ENCODE assay signal across 8 mouse cellular contexts in genomic region chr12:54202765-54203655, GRCm38 (mm10). TPM values are rescaled to one million over a fixed set of nuclear protein-coding genes. Genes with fewer than 3 reads are reported as not detected.
DNase-seq lines count a peak whose midpoint lies in the region; ATAC-seq and TF ChIP-seq lines count a peak whose summit lies in the region.

No protein-coding gene starts in this region.

- ATAC-seq in forebrain, embryonic 13.5 days: peak; percentile 62
- ATAC-seq in inflammation-experienced regulatory T-cells, adult 6 months: peak; percentile 25
- peak; percentile 47; the same call in 1 of the 2 replicates for ATAC-seq in liver, embryonic 14.5 days (ENCODE audit: insufficient read depth)
- ATAC-seq in neural tube, embryonic 11.5 days (ENCODE audit: insufficient read depth, low FRiP score, low TSS enrichment): peak; percentile 63

- H3K9ac ChIP-seq in forebrain, embryonic 13.5 days: peak overlapping the region; percentile 76
- H3K9ac ChIP-seq in liver, embryonic 14.5 days (replicated peaks): no peak overlapping the region
- peak overlapping the region; percentile 60 for H3K9ac ChIP-seq in neural tube, embryonic 11.5 days (ENCODE audit: low read length)

- H3K36me3 ChIP-seq in forebrain, embryonic 13.5 days (ENCODE audit: poor library complexity, severe bottlenecking): no peaks in the 10 kb centered on the region
- no peaks in the 10 kb centered on the region for H3K36me3 ChIP-seq in liver, embryonic 14.5 days (replicated peaks; ENCODE audit: control insufficient read depth, insufficient read depth, low read depth)
- H3K36me3 ChIP-seq in neural tube, embryonic 11.5 days (ENCODE audit: control insufficient read depth, insufficient read depth, low read length): no peaks in the 10 kb centered on the region

- H3K4me1 ChIP-seq in forebrain, embryonic 13.5 days: peaks cover 43% of the 10 kb centered on the region
- H3K4me1 ChIP-seq in liver, embryonic 14.5 days (replicated peaks; ENCODE audit: control insufficient read depth in 2 of 2, insufficient read depth in 2 of 2, low read length in 1 of 2): no peaks in the 10 kb centered on the region; a peak in 1 of 4 replicates
- H3K4me1 ChIP-seq in neural tube, embryonic 11.5 days (ENCODE audit: control insufficient read depth, insufficient read depth, low read length): peaks cover 8% of the 10 kb centered on the region; the same call in 1 of the 2 replicates

- DNase-seq in left cerebral cortex, postnatal 25 days (ENCODE audit: low spot score in 2 of 2): peak; percentile 3 to 30
- DNase-seq in left cerebral cortex, adult 11 months (ENCODE audit: low spot score): no peak
- DNase-seq in T-cell, adult 2 months (ENCODE audit: low spot score): peak; percentile 21
- no peak for DNase-seq in liver, embryonic 14.5 days (ENCODE audit: low read depth in 3 of 3, low spot score in 3 of 3)
- peak; percentile 69 for DNase-seq in neural tube, embryonic 11.5 days (ENCODE audit: low spot score)
- DNase-seq in thymus, postnatal 4 days: peak; percentile 66

- H3K4me2 ChIP-seq in forebrain, embryonic 13.5 days: peak overlapping the region; percentile 96
- peak overlapping the region; percentile 67 for H3K4me2 ChIP-seq in liver, embryonic 14.5 days (ENCODE audit: low read depth)
- peak overlapping the region; percentile 99 for H3K4me2 ChIP-seq in neural tube, embryonic 11.5 days (ENCODE audit: low read depth)

- H3K9me3 ChIP-seq in forebrain, embryonic 13.5 days (replicated peaks): no peaks in the 10 kb centered on the region
- H3K9me3 ChIP-seq in liver, embryonic 14.5 days (ENCODE audit: control insufficient read depth, low read length): no peaks in the 10 kb centered on the region
- no peaks in the 10 kb centered on the region for H3K9me3 ChIP-seq in neural tube, embryonic 11.5 days (ENCODE audit: control insufficient read depth, low read length)

- intact Hi-C loops in left cerebral cortex, postnatal 25 days (cut with DNase I): loop anchor here (5.0 kb wide), 1 partner anchor 149 kb away; no protein-coding TSS in a partner anchor

- TF ChIP-seq CTCF in liver, embryonic 14.5 days (IDR thresholded peaks at IDR 0.05; ENCODE audit: low read depth): no peak

- TF ChIP-seq EP300 in liver, embryonic 14.5 days (IDR thresholded peaks at IDR 0.05; ENCODE audit: low read depth): no peak

- peak overlapping the region; percentile 57 for H3K4me3 ChIP-seq in forebrain, embryonic 13.5 days
- peak overlapping the region; percentile 53 to 56 for H3K4me3 ChIP-seq in liver, embryonic 14.5 days (ENCODE audit: insufficient read depth in 1 of 2, low read depth in 2 of 2, low read length in 2 of 2)
- H3K4me3 ChIP-seq in neural tube, embryonic 11.5 days (ENCODE audit: low read depth, low read length): peak overlapping the region; percentile 55

- H3K27me3 ChIP-seq in forebrain, embryonic 13.5 days: peaks cover 21% of the 10 kb centered on the region; the same call in 1 of the 2 replicates
- peaks cover 24% of the 10 kb centered on the region for H3K27me3 ChIP-seq in liver, embryonic 14.5 days (ENCODE audit: control insufficient read depth, insufficient read depth, low read length)
- peaks cover 2% of the 10 kb centered on the region; the same call in 1 of the 2 replicates for H3K27me3 ChIP-seq in neural tube, embryonic 11.5 days (ENCODE audit: control insufficient read depth, insufficient read depth, low read length)

- WGBS in forebrain, embryonic 13.5 days: 3% methylated on average over 55 of the region's 55 CpGs
- under 1% methylated on average over 55 of the region's 55 CpGs for WGBS in liver, embryonic 14.5 days (ENCODE audit: insufficient replicate concordance)
- WGBS in neural tube, embryonic 11.5 days: 3% methylated on average over 55 of the region's 55 CpGs

- H3K27ac ChIP-seq in forebrain, embryonic 13.5 days: no peak overlapping the region
- no peak overlapping the region for H3K27ac ChIP-seq in liver, embryonic 14.5 days
- H3K27ac ChIP-seq in neural tube, embryonic 11.5 days (ENCODE audit: low read depth, low read length): 0 out of 2 replicates have a peak overlapping the region, but pooled peaks have one; percentile 27

RNA-seq across cellular contexts. Expression of gene Egln3, which starts 0.7 kb away (rescaled TPM):
- total RNA-seq in left cerebral cortex, postnatal 25 days (2021): 10 to 100 TPM; 10.8 to 12.6 TPM
- 3.9 TPM in 2 replicates for polyA plus RNA-seq in forebrain, embryonic 13.5 days (2015; fragmentation: Nextera tagmentation; extraction: Ambion mirVana)
- polyA plus RNA-seq in inflammation-experienced regulatory T-cells, adult 6 months (2017; shearing (Covaris generic)): 1 to 10 TPM in 2 of 3 experiments, under 1 TPM in 1; 0.70 to 2.2 (median 2.0) TPM
- polyA plus RNA-seq in liver, embryonic 14.5 days (2012; rRNA removed): 0.96 and 1.1 TPM in 2 replicates
- 0.99 and 1.5 TPM in 2 replicates for polyA plus RNA-seq in liver, embryonic 14.5 days (2014; fragmentation: Nextera tagmentation; extraction: Ambion mirVana)
- polyA plus RNA-seq in neural tube, embryonic 11.5 days (2014; fragmentation: Nextera tagmentation; extraction: Ambion mirVana): 4.8 and 5.1 TPM in 2 replicates

Comparison
In these comparisons a context has a peak if more than half of its experiments do, and no peak if none do; other contexts are left out.
1. DNase-seq: peak in left cerebral cortex, postnatal 25 days (2 of 2), T-cell, adult 2 months (single experiment), neural tube, embryonic 11.5 days (single experiment) and thymus, postnatal 4 days (single experiment); none in left cerebral cortex, adult 11 months (single experiment) and liver, embryonic 14.5 days (0 of 3).
2. Peak in every context shown above with its lines, with median percentiles within 50 percentile points of each other: ATAC-seq, H3K4me2 ChIP-seq and H3K4me3 ChIP-seq.